Mouse (Mus musculus) midbrain, embryonic 14.5 days (tissue): Measurements from ENCODE around the gene Gprc5b. TPM values are rescaled to one million over a fixed set of nuclear protein-coding genes. Genes with fewer than 3 reads are reported as not detected.

Experiments used
- ATAC-seq: fragments of 200-750 bp; cut with Nextera tagmentation; 2 replicates; pipeline ENCODE4 v1.8.0; 2017; ENCODE audit warnings: moderate number of reproducible peaks, moderate library complexity; ENCODE audit not compliant: low FRiP score, low TSS enrichment
- DNase-seq: peaks from one replicate; pipeline ENCODE4 v3.0.0-alpha.2; 2015
- H3K27ac ChIP-seq: fragments of 300-500 bp; sonication (generic); replicated peaks from 2 replicates; pipeline ENCODE4 v1.5.1; 2014; ENCODE audit warnings: mild to moderate bottlenecking, low read depth, low read length, moderate library complexity
- H3K27me3 ChIP-seq: fragments of 300-500 bp; sonication (generic); 2 replicates; pipeline ENCODE4 v1.6.1; 2014; ENCODE audit warnings: low read length, control low read depth, mixed read lengths; ENCODE audit not compliant: control insufficient read depth, insufficient read depth
- H3K36me3 ChIP-seq: fragments of 300-500 bp; sonication (generic); 2 replicates; pipeline ENCODE4 v1.6.1; 2014; ENCODE audit warnings: low read length, control low read depth; ENCODE audit not compliant: control insufficient read depth, insufficient read depth
- H3K4me1 ChIP-seq: fragments of 300-500 bp; sonication (generic); 2 replicates; pipeline ENCODE4 v1.6.1; 2014; ENCODE audit warnings: mild to moderate bottlenecking, antibody characterized with exemption, low read length, control low read depth; ENCODE audit not compliant: control insufficient read depth, insufficient read depth
- H3K4me2 ChIP-seq: fragments of 300-500 bp; sonication (generic); 2 replicates; pipeline ENCODE4 v1.6.1; 2014; ENCODE audit warnings: mild to moderate bottlenecking, low read length, moderate library complexity
- H3K4me3 ChIP-seq: fragments of 300-500 bp; sonication (generic); replicated peaks from 2 replicates; pipeline ENCODE4 v1.5.1; 2014; ENCODE audit warnings: low read depth, low read length
- H3K9ac ChIP-seq: fragments of 300-500 bp; sonication (generic); replicated peaks from 2 replicates; pipeline ENCODE4 v1.6.1; 2014; ENCODE audit warnings: mild to moderate bottlenecking, low read length, moderate library complexity
- H3K9me3 ChIP-seq: fragments of 300-500 bp; sonication (generic); 2 replicates; pipeline ENCODE4 v1.6.1; 2016; ENCODE audit warnings: low read length, control low read depth, mixed read lengths; ENCODE audit not compliant: control insufficient read depth
- WGBS: fragments of 180-500 bp; shearing (Covaris S2); extraction: QIAGEN DNeasy Blood & Tissue Kit; methylation state at CpG from one replicate; pipeline ENCODE4 v1.1.7; 2014; 5-methylcytosine and 5-hydroxymethylcytosine counted together
- polyA plus RNA-seq: library from polyadenylated mRNA; unstranded; fragments of >200 nt; fragmentation: Nextera tagmentation; extraction: Ambion mirVana; gene quantifications from 2 replicates; pipeline ENCODE4 v1.2.1, GENCODE M21; 2014

The Gprc5b gene
- 7.1 and 11.7 TPM in 2 replicates for polyA plus RNA-seq

DNA sequence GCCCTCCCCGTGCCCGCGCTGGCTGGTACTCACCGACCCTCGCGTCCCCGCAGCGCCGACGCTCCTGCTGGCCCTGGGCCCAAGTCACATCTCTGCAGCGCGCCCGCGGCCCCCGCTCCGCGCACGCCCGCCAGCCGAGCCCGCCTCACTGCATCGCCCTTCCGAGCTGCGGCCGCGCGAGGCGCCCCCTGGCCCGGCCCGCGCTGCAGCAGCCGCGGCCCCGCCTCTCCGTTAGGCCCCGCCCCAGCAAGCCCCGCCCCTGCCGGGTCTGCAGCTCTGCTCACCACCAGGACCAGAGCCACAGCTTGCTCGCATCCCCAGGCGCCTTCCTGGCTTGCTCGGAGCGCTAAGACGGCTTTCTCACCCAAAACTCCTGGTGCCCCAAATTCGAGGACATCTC lies at the start of gene Gprc5b:
Gene Gprc5b, minus strand, starts transcription at position 205 of the 400 bp plus-strand sequence.
- WGBS = 3% methylated on average over 44 of the region's 44 CpGs
- H3K27me3 ChIP-seq = no peaks in the 10 kb centered on the region
- ATAC-seq = peak; percentile 80
- peak within 1 kb of the TSS; percentile 52 for H3K4me3 ChIP-seq
- H3K9me3 ChIP-seq = no peaks in the 10 kb centered on the region
- H3K4me1 ChIP-seq = peaks cover 51% of the 10 kb centered on the region
- peak within 1 kb of the TSS; percentile 64 for H3K27ac ChIP-seq
- H3K9ac ChIP-seq = peak within 1 kb of the TSS; percentile 63
- H3K36me3 ChIP-seq = no peaks in the 10 kb centered on the region
- peak within 1 kb of the TSS; percentile 88 for H3K4me2 ChIP-seq
- DNase-seq = peak; percentile 91

DNA sequence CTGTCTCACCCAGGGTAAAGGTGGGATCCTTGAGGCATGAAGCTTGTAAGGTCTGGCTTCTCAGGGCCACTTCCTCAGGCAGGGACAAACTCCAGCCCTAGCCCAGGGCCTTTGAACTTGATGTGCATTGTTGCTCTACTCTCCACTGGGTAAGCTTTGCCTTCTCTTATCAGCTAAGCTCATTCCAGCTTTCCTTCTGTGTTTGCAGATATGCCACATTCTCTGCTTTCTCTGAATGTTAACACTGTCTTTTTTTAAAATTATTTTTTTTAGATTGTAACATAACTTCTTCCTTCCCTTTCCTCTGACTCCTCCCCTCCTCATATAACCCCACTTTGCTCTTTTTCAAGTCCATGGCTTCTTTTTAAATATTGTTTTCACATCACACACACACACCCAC lies 46.5 kb upstream of the Gprc5b start:
- H3K9me3 ChIP-seq = no peaks in the 10 kb centered on the region
- H3K4me3 ChIP-seq = no peak overlapping the region
- no peaks in the 10 kb centered on the region for H3K36me3 ChIP-seq
- ATAC-seq = no peak
- H3K4me1 ChIP-seq = no peaks in the 10 kb centered on the region
- H3K27ac ChIP-seq = no peak overlapping the region
- no peak overlapping the region for H3K9ac ChIP-seq
- H3K4me2 ChIP-seq = no peak overlapping the region
- H3K27me3 ChIP-seq = no peaks in the 10 kb centered on the region
- no peak for DNase-seq

DNA sequence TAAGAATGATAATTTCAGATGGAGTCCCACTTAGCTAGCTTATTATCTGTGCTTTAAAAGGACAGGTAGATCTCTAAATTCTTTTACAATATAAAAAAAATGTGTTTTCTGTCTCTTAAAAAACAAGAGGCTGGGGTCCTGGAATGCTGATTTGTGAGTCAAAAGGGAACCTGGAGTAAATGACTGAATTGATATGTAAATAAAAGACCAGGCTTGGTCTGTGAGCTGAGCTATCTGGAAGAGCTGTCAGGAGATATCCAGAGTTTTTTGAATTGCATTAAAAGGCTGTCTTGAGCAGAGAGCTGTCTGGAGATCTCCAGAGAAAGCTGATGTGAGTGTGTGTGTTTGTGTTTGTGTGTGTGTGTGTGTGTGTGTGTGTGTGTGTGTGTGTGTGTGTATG lies 42.6 kb upstream of the Gprc5b start:
- H3K9ac ChIP-seq = no peak overlapping the region
- no peak overlapping the region for H3K27ac ChIP-seq
- no peaks in the 10 kb centered on the region for H3K9me3 ChIP-seq
- no peaks in the 10 kb centered on the region for H3K27me3 ChIP-seq
- no peak overlapping the region for H3K4me3 ChIP-seq
- H3K4me1 ChIP-seq = peaks cover 9% of the 10 kb centered on the region; the same call in 1 of the 2 replicates
- no peaks in the 10 kb centered on the region for H3K36me3 ChIP-seq
- no peak overlapping the region for H3K4me2 ChIP-seq
- ATAC-seq (no peak), DNase-seq (no peak)

DNA sequence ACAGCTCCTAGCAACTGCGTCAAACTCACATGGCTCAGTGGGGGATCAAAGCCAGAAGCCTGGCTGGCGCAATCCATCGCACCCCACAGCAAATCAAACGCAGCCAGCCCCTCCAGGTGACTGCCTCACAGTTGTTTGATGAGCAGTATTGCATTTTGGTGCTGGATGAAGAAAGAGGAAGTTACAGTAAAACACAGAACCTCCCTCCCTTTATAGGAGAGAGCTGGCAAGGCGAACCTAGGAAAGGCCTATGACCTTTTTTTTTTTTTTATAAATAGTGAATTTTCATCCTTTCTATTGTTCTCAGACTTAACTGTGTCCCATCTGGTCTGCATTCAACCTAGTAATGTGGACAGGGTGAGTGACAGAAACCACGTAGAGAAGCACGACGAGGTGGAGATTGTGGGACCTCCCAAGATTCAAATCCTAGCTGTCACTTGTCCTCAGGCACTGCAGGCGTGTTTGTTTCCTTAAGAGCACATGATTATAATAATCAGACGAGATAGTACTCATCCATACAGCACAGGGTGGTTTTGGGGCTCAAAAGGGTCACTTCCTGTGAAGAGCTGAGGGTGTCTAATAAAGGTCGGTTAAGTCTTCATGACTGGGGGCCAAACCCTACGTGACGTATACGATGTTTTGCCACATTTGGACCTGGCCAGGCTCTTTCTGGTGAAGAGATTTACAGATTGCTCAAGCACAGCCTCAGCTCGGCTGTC lies 39.4 kb upstream of the Gprc5b start:
- Histone ChIP-seq H3K4me1 (peaks cover 9% of the 10 kb centered on the region; the same call in 1 of the 2 replicates), H3K9me3 (no peaks in the 10 kb centered on the region), H3K4me2 (no peak overlapping the region), H3K36me3 (no peaks in the 10 kb centered on the region), H3K9ac (no peak overlapping the region), H3K27me3 (no peaks in the 10 kb centered on the region), H3K4me3 (no peak overlapping the region), H3K27ac (no peak overlapping the region)
- WGBS = 60% methylated on average over 15 of the region's 15 CpGs
- ATAC-seq (no peak), DNase-seq (peak; percentile 12)

DNA sequence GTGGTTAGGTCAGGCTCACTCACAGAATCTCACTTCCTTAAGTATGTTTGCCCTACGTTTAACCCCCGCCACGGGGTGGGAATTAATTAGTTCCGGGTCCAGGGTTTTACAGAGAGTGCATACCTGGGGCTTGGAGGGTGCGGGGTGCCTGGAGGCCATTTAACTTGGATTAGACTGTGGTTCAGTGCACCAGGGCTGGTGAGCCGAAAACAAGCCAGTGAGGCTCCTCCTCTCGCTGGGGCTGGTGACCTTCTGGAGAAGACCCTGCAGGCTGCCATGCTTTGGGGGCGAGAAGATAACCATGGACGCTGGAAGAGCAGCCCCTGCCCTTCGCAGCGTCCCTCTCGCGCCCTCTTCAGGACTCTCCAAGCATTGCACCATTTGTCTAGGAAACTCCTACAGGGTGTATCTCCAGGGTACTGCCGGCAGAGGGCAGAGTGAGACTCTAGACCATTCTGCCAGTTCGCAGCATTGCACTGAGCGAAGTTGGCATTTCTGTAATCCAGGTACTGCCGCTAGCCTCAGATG lies 28.4 kb upstream of the Gprc5b start:
- DNase-seq = peak; percentile 82
- Histone ChIP-seq H3K9me3 (no peaks in the 10 kb centered on the region), H3K27ac (no peak overlapping the region), H3K36me3 (no peaks in the 10 kb centered on the region), H3K27me3 (no peaks in the 10 kb centered on the region), H3K4me2 (no peak overlapping the region), H3K4me3 (no peak overlapping the region), H3K9ac (no peak overlapping the region), H3K4me1 (no peaks in the 10 kb centered on the region)
- WGBS = 28% methylated on average over 17 of the region's 17 CpGs
- ATAC-seq = no peak

DNA sequence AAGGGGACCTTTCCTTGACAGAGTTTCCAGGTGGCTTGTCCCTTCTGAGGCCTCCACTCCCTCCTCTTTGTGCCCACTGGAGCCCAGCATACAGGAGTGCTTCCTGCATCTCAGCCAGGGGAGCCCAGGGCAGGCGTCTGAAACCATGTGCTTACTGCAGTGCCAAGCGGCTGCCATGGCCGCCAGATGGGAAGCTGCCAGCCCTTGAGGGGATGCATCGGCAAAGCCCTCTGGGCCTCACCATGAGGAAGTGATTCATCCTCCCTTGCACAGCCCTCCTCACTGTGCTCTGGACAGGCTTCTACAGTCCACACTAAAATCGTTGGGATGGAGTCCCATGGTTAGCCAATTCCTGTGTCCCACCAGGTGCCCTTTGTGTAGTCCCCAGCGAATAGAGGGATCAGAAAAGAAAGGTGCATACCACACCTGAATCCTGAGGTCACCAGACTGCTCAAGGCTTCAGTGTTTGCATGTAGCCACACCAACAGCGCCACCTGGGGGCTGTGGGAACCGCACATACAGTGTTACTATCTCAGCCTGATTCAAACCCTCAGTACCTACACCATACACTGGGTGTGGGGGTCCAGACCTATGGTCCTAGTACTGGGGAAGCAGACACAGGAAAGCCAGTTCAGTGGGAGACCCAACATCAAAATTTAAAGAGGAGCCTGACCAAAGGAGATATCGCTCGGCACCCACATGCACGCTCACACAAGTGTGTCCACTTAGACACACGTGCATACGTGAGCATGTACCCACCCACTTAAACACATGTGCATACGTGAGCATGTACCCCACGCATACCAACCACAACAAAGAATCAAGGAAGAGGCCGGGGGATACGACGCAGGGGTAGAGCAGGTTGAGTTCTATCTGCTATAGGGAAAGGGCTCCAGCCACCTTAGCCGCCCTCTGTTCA lies 27.5 kb upstream of the Gprc5b start:
- Histone ChIP-seq H3K4me2 (no peak overlapping the region), H3K4me3 (no peak overlapping the region), H3K9me3 (no peaks in the 10 kb centered on the region), H3K27me3 (no peaks in the 10 kb centered on the region), H3K27ac (no peak overlapping the region), H3K9ac (no peak overlapping the region), H3K4me1 (no peaks in the 10 kb centered on the region), H3K36me3 (no peaks in the 10 kb centered on the region)
- DNase-seq = peak; percentile 60
- ATAC-seq = peak; percentile 31; the same call in 1 of the 2 replicates
- WGBS = 82% methylated on average over 19 of the region's 19 CpGs

DNA sequence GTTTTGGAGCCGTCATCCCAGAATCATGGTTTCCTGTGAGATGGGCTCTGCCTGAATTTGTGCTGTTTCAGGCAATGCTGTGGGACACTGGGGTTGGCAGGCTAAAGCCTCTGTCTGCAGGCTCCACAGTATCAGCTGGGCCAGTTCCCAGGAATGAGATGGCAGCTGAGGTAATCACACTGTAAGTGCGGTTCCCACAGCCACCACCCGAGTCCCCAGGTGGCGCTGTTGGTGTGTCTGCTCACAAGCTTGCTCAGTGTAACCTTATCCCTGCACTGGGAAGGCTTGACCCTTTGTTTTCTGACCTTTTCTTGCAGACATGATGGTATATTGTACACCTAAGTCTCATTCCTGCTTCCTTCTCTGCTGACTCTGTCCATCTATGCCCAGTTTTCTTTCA lies 24.5 kb upstream of the Gprc5b start:
- peak; percentile 88 for DNase-seq
- peak; percentile 71; the same call in 1 of the 2 replicates for ATAC-seq
- H3K27ac ChIP-seq = no peak overlapping the region
- no peaks in the 10 kb centered on the region for H3K4me1 ChIP-seq
- H3K27me3 ChIP-seq = no peaks in the 10 kb centered on the region
- no peaks in the 10 kb centered on the region for H3K9me3 ChIP-seq
- no peak overlapping the region for H3K9ac ChIP-seq
- H3K4me2 ChIP-seq = no peak overlapping the region
- H3K4me3 ChIP-seq = no peak overlapping the region
- no peaks in the 10 kb centered on the region for H3K36me3 ChIP-seq
- WGBS = 20% methylated on average over 4 of the region's 4 CpGs

DNA sequence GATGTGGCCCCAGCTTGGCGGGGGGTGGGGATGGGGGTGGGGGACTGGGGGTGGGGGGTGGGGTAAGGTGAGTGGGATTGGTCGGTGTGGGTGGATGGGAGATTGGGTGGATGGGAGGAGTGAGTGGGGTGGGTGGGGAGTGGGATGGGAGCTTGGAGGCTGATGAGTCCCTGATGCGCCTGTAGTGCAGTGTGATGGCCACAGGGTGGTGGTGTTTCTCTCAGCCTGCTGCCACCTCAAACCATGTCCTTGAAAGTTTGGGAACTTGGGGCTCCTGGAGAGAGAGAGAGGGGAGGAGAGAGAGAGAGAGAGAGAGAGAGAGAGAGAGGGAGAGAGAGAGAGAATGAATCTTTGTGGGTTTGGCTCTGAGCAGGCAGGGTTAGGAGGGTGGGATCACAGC lies 20.7 kb upstream of the Gprc5b start:
- Histone ChIP-seq H3K27ac (no peak overlapping the region), H3K4me3 (no peak overlapping the region), H3K27me3 (no peaks in the 10 kb centered on the region), H3K4me1 (no peaks in the 10 kb centered on the region), H3K36me3 (no peaks in the 10 kb centered on the region), H3K9me3 (no peaks in the 10 kb centered on the region), H3K4me2 (no peak overlapping the region), H3K9ac (no peak overlapping the region)
- 0% methylated on average over 3 of the region's 3 CpGs for WGBS
- no peak for ATAC-seq
- DNase-seq = peak; percentile 80
